Mouse (Mus musculus) cerebellum, adult 2 months (tissue): ENCODE results near the gene Mfsd14a.

Experiments
- CTCF ChIP-seq: fragments of 200-500 bp; IDR thresholded peaks from 2 replicates; pipeline ENCODE4 v1.5.1; 2011; ENCODE audit warnings: low read depth, mild to moderate bottlenecking, control low read depth, low read length, moderate library complexity, borderline replicate concordance; ENCODE audit not compliant: insufficient read depth
- POLR2A ChIP-seq: fragments of 200-500 bp; IDR thresholded peaks from 2 replicates; pipeline ENCODE4 v1.6.1; 2011; ENCODE audit warnings: low read length, control low read depth, borderline replicate concordance; ENCODE audit not compliant: insufficient read depth

DNA sequence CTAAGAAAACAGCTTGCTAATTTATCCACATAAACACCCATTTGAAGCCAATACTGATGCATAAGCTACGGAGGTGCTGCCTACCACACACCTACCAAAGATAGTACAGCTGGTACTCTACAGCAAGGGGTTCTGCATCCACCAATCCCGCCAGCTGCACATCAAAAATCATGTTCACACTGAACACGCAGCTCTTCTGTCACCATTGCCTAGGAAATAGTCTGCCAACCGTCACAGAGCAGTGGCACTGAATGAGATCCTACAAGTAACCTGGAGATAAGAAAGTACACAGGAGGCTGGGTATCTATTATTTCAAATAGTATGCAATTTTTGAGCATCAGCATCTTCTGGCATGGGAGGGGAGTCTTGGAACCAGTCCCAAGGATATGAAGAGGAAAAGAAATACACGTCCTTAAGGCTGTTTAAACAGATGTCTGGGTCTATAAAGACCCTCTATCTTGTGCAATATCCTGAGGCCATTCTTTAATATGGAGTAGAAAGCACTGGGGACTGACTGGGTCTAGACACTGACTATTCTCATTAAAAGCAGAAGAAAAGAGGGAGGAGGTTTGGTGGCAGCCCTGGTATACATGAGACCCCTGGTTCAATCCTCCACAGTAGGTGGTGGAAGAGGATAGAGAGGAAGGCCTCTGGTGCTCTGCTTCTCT, 9.1 kb downstream of the Mfsd14a start:
- TF ChIP-seq CTCF = no peak
- TF ChIP-seq POLR2A = no peak
